ENCODE assay signal across 8 mouse cellular contexts in the genomic region with DNA sequence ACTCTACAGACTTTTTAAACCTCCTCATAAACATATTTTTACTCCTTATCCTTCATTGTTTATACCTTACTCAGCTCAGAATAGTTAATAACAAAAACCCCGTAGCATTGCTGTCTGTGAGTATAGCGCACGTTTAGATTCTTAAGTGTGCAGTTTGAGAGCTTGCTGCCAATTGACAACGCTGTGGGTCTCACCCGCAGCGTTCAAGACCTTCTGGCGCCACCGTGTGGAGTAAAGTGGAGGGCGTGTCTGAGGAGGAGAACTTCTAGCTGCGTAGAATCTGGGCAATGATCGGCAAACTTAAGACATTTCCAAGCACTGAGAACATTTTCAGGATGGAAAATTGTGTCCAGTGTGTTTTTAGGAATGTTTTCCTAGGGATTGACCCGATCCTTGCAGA.
A peak's percentile ranks its signal among the peaks of the same experiment; 100 is the strongest.
DNase-seq lines count a peak whose midpoint lies in the region; ATAC-seq and TF ChIP-seq lines count a peak whose summit lies in the region.

No protein-coding gene starts in this region.

- no peaks in the 10 kb centered on the region for H3K36me3 ChIP-seq in lung, embryonic 14.5 days (ENCODE audit: insufficient read depth)

- H3K9ac ChIP-seq in lung, embryonic 14.5 days: no peak overlapping the region

- peak; percentile 65 for ATAC-seq in lung, embryonic 14.5 days (ENCODE audit: insufficient read depth)

- no peaks in the 10 kb centered on the region for H3K27me3 ChIP-seq in lung, embryonic 14.5 days (ENCODE audit: insufficient read depth, low read length)

- WGBS in lung, embryonic 14.5 days: 7% methylated on average over 12 of the region's 12 CpGs

- no peak overlapping the region for H3K4me2 ChIP-seq in lung, embryonic 14.5 days

- no peak overlapping the region for H3K4me3 ChIP-seq in lung, embryonic 14.5 days (ENCODE audit: low read depth, low read length)

- H3K9me3 ChIP-seq in lung, embryonic 14.5 days (ENCODE audit: low read depth, low read length): no peaks in the 10 kb centered on the region

- peak; percentile 60 for DNase-seq in CD4-positive helper T cell, adult 2 months (ENCODE audit: low read depth, low spot score)
- peak; percentile 92 for DNase-seq in adrenal gland, postnatal 10 days
- peak; percentile 73 for DNase-seq in embryo, embryonic 9.5 days (ENCODE audit: extremely low spot score)
- peak; percentile 81 for DNase-seq in heart, adult 8-10 months (ENCODE audit: low spot score)
- DNase-seq in kidney, postnatal 4 days: peak; percentile 91 to 93
- DNase-seq in lung, embryonic 14.5 days: peak; percentile 96
- peak; percentile 34 for DNase-seq in ovary, adult 18-20 months (ENCODE audit: low spot score)
- DNase-seq in thymus, adult 18-20 months: peak; percentile 7 to 11

- H3K4me1 ChIP-seq in lung, embryonic 14.5 days (ENCODE audit: insufficient read depth): no peaks in the 10 kb centered on the region

- H3K27ac ChIP-seq in lung, embryonic 14.5 days (ENCODE audit: low read depth): no peak overlapping the region

- TF ChIP-seq CTCF in lung, embryonic 14.5 days (IDR thresholded peaks at IDR 0.05; ENCODE audit: low read depth): peak; percentile 93

Comparison
In these comparisons a context has a peak if more than half of its experiments do, and no peak if none do; other contexts are left out.
1. DNase-seq: peak in every context shown above with its lines; median percentile 96 in lung, embryonic 14.5 days; 92 in adrenal gland, postnatal 10 days; 92 in kidney, postnatal 4 days; 81 in heart, adult 8-10 months; 73 in embryo, embryonic 9.5 days; 60 in CD4-positive helper T cell, adult 2 months; 34 in ovary, adult 18-20 months; 9 in thymus, adult 18-20 months.